Mouse (Mus musculus) embryonic facial prominence, embryonic 13.5 days (tissue): Measurements from ENCODE around the gene Psmg3. TPM values are rescaled to one million over a fixed set of nuclear protein-coding genes. Genes with fewer than 3 reads are reported as not detected.

Experiments
- ATAC-seq: fragments of 200-750 bp; cut with Nextera tagmentation; 2 replicates; pipeline ENCODE4 v1.8.0; 2017; ENCODE audit warnings: low read depth; ENCODE audit not compliant: insufficient number of reproducible peaks, insufficient read depth, low FRiP score, low TSS enrichment
- H3K27ac ChIP-seq: fragments of 300-500 bp; sonication (generic); 2 replicates; pipeline ENCODE4 v1.5.1; 2015; ENCODE audit warnings: moderate library complexity, mild to moderate bottlenecking, inconsistent platforms
- H3K27me3 ChIP-seq: fragments of 300-500 bp; sonication (generic); 2 replicates; pipeline ENCODE4 v1.6.1; 2015; ENCODE audit warnings: mild to moderate bottlenecking, inconsistent platforms
- H3K36me3 ChIP-seq: fragments of 300-500 bp; sonication (generic); 2 replicates; pipeline ENCODE4 v1.6.1; 2015; ENCODE audit warnings: mild to moderate bottlenecking, inconsistent platforms
- H3K4me1 ChIP-seq: fragments of 300-500 bp; sonication (generic); 2 replicates; pipeline ENCODE4 v1.6.1; 2015; ENCODE audit warnings: inconsistent platforms
- H3K4me2 ChIP-seq: fragments of 300-500 bp; sonication (generic); 2 replicates; pipeline ENCODE4 v1.6.1; 2015; ENCODE audit warnings: moderate library complexity, mild to moderate bottlenecking, inconsistent platforms
- H3K4me3 ChIP-seq: fragments of 300-500 bp; sonication (generic); 2 replicates; pipeline ENCODE4 v1.5.1; 2015; ENCODE audit warnings: mild to moderate bottlenecking, inconsistent platforms
- H3K9ac ChIP-seq: fragments of 300-500 bp; sonication (generic); 2 replicates; pipeline ENCODE4 v1.6.1; 2015; ENCODE audit warnings: mild to moderate bottlenecking, inconsistent platforms
- H3K9me3 ChIP-seq: fragments of 300-500 bp; sonication (generic); 2 replicates; pipeline ENCODE4 v1.6.1; 2016; ENCODE audit warnings: inconsistent platforms
- WGBS: fragments of 180-500 bp; shearing (Covaris S2); methylation state at CpG from one replicate; pipeline ENCODE4 v1.1.7; 2015; ENCODE audit warnings: mixed read lengths; 5-methylcytosine and 5-hydroxymethylcytosine counted together
- polyA plus RNA-seq: library from polyadenylated mRNA; unstranded; fragments of >200 nt; fragmentation: Nextera tagmentation; extraction: Ambion mirVana; gene quantifications from 2 replicates; pipeline ENCODE4 v1.2.1, GENCODE M21; 2015

The Psmg3 gene
- polyA plus RNA-seq, 1 experiment from 2014 or later: 65.4 TPM

DNA sequence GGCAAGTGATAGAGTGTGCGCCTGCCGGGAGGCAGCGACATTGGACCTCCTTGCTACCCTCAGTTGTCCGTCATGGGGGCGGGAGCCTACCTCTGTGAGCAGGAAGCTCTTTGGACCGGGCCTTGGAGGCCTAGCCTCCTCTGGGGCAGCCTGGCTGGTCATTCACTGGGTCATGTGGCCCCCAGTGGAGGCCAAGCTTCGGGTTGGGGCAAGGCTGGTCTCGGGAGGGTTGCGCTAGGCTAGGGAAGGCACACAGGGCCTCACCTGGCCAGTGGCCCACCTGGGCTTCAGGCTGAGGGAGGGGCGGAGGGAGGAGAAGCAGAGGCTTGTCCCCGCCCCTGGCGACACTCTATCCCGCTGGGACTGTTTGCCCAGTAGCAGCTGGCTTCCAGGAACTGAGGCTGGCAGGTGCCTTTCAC, 12.7 kb downstream of the Psmg3 start:
- no peak for ATAC-seq
- Histone ChIP-seq H3K4me2 (peak overlapping the region; percentile 40), H3K36me3 (no peaks in the 10 kb centered on the region), H3K4me1 (no peaks in the 10 kb centered on the region), H3K9ac (peak overlapping the region; percentile 52; the same call in 1 of the 2 replicates), H3K4me3 (peak overlapping the region; percentile 22; the same call in 1 of the 2 replicates), H3K9me3 (no peaks in the 10 kb centered on the region), H3K27ac (no peak overlapping the region), H3K27me3 (peaks cover 40% of the 10 kb centered on the region)
- 9% methylated on average over 13 of the region's 13 CpGs for WGBS

- 0 out of 2 replicates have a peak overlapping the region, but pooled peaks have one; percentile 40 for H3K4me2 ChIP-seq
- H3K4me3 ChIP-seq: no peak overlapping the region
- 44% methylated on average over 10 of the region's 10 CpGs for WGBS
- ATAC-seq: no peak
- no peaks in the 10 kb centered on the region for H3K4me1 ChIP-seq
- no peak overlapping the region for H3K9ac ChIP-seq
- peaks cover 40% of the 10 kb centered on the region for H3K27me3 ChIP-seq
- H3K27ac ChIP-seq: no peak overlapping the region
- H3K9me3 ChIP-seq: no peaks in the 10 kb centered on the region
- no peaks in the 10 kb centered on the region for H3K36me3 ChIP-seq
Measured at GRCm38 (mm10) chr5:139813126-139813490, 13.6 kb downstream of the Psmg3 start.

- Histone ChIP-seq H3K36me3 (no peaks in the 10 kb centered on the region), H3K9me3 (no peaks in the 10 kb centered on the region), H3K27ac (no peak overlapping the region), H3K4me1 (no peaks in the 10 kb centered on the region), H3K4me3 (no peak overlapping the region), H3K27me3 (peaks cover 40% of the 10 kb centered on the region), H3K9ac (no peak overlapping the region), H3K4me2 (no peak overlapping the region)
- no peak for ATAC-seq
- 65% methylated on average over 20 of the region's 20 CpGs for WGBS
Measured at GRCm38 (mm10) chr5:139812398-139813125, 14.1 kb downstream of the Psmg3 start.

GRCm38 (mm10) chr5:139811677-139812397, 14.8 kb downstream of the Psmg3 start:
- H3K27ac ChIP-seq: no peak overlapping the region
- WGBS: 77% methylated on average over 15 of the region's 15 CpGs
- no peak overlapping the region for H3K9ac ChIP-seq
- no peak overlapping the region for H3K4me3 ChIP-seq
- H3K4me1 ChIP-seq: no peaks in the 10 kb centered on the region
- H3K4me2 ChIP-seq: no peak overlapping the region
- no peaks in the 10 kb centered on the region for H3K36me3 ChIP-seq
- H3K9me3 ChIP-seq: no peaks in the 10 kb centered on the region
- ATAC-seq: no peak
- peaks cover 40% of the 10 kb centered on the region for H3K27me3 ChIP-seq

DNA sequence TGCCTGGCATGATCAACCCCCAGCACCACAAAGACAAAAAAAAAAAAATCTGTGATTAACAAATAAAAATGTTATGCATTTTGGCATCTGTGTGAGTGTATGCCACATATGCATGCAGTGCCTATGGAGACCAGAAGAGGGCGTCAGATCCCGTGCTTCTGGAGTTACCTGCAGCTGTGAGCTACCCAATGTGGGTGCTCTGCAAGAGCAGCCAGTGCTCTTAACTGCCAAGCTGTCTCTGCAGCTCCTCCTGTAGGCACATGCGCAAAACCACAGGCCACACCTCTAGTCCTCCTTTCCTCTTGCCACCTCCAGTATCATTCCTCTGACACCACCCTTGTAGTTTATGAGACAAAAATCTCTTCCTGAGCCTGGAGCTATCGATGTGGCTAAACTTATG, 17.3 kb downstream of the Psmg3 start:
- Histone ChIP-seq H3K36me3 (no peaks in the 10 kb centered on the region), H3K4me3 (no peak overlapping the region), H3K4me1 (no peaks in the 10 kb centered on the region; the same call in 1 of the 2 replicates), H3K9me3 (no peaks in the 10 kb centered on the region), H3K9ac (no peak overlapping the region), H3K27me3 (peaks cover 28% of the 10 kb centered on the region), H3K4me2 (no peak overlapping the region), H3K27ac (no peak overlapping the region)
- ATAC-seq: no peak
- WGBS: 63% methylated on average over 4 of the region's 4 CpGs

DNA sequence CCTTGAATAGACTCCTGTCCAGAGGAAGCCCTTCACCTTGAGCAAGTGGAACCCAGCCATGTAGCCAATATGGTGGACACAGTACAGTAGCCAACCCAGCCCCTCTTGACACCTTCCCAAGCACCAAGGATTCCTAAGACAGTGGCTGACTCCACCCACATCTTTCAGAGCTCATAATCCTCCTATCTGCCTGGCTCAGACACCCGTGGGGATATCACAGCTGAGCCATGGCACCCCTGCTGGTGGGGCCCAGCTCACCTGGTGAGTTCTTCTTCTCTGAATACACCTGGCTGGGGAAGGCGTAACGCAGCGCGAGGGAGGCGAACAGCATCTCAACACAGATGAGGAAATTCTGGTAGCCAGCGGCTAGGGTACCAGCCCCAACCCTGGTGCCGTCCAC, 20.8 kb downstream of the Psmg3 start:
- no peak overlapping the region for H3K4me2 ChIP-seq
- 91% methylated on average over 8 of the region's 8 CpGs for WGBS
- peaks cover 9% of the 10 kb centered on the region for H3K36me3 ChIP-seq
- H3K4me1 ChIP-seq: peaks cover 13% of the 10 kb centered on the region
- no peaks in the 10 kb centered on the region; the same call in 1 of the 2 replicates for H3K27me3 ChIP-seq
- no peak overlapping the region for H3K27ac ChIP-seq
- H3K9me3 ChIP-seq: no peaks in the 10 kb centered on the region
- no peak overlapping the region for H3K4me3 ChIP-seq
- no peak overlapping the region for H3K9ac ChIP-seq
- no peak for ATAC-seq

DNA sequence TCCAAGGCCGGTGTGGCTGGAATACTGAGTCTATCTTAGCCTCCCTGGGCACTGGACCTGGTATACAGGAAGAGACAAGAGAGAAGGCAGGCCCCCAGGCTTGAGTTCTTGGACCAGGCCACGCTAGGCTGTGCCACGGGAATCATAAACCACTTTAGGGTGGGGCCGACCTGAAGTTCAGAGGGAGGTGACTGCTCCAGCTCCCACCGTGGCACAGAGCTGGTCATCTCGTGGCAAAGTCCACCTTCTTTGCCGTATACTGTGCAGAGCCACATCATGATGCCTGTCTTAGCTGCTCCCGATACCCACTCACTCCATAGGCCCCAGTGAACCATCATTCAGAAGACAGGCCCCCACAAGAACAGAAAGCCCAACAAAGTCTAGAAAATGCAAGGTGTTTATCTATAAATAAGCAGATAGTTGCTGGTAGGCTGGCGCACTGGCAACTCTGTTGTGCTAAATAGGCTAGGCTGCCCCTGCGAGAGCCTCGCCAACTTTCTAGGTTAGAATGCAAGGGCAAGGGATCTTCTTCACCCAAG, 22.0 kb downstream of the Psmg3 start:
- Histone ChIP-seq H3K27me3 (no peaks in the 10 kb centered on the region; the same call in 1 of the 2 replicates), H3K4me3 (no peak overlapping the region), H3K36me3 (peaks cover 22% of the 10 kb centered on the region), H3K27ac (no peak overlapping the region), H3K4me2 (no peak overlapping the region), H3K9me3 (no peaks in the 10 kb centered on the region), H3K9ac (0 out of 2 replicates have a peak overlapping the region, but pooled peaks have one; percentile 16), H3K4me1 (peaks cover 13% of the 10 kb centered on the region)
- ATAC-seq: no peak
- 87% methylated on average over 11 of the region's 11 CpGs for WGBS

DNA sequence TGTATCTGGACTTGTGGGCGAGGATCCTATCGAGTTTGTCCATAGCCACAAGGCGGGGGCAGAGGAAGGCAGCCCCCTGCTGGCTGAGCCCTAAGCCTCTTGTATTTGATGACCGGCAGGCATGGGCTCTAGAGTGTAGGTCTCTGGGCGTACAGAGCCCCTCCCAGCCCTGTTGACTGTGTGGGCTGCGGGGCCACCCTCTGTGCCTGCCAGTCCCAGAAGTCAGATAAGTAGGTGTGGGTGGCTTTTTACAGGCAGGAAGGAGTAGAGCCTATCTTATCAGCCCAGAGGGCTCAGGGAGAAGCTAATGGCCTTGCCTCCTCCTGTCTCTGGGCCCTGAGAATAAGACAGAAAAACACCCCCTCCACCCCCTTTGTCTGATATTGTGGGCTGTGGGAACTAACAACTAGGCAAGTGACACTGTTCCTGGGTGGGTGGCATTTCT, 22.6 kb downstream of the Psmg3 start:
- Histone ChIP-seq H3K9ac (0 out of 2 replicates have a peak overlapping the region, but pooled peaks have one; percentile 16), H3K27ac (no peak overlapping the region)
- ATAC-seq: no peak

GRCm38 (mm10) chr5:139803601-139804102, 23.0 kb downstream of the Psmg3 start:
- Histone ChIP-seq H3K27me3 (no peaks in the 10 kb centered on the region; the same call in 1 of the 2 replicates), H3K27ac (no peak overlapping the region), H3K4me2 (peak overlapping the region; percentile 35), H3K9me3 (no peaks in the 10 kb centered on the region), H3K9ac (no peak overlapping the region), H3K4me3 (no peak overlapping the region), H3K36me3 (peaks cover 24% of the 10 kb centered on the region), H3K4me1 (peaks cover 13% of the 10 kb centered on the region)
- 8% methylated on average over 12 of the region's 12 CpGs for WGBS
- 0 out of 2 replicates have a peak, but pooled peaks have one; percentile 22 for ATAC-seq

More for the DNA sequence above, 22.6 kb downstream of the Psmg3 start:
- H3K4me3 ChIP-seq: no peak overlapping the region
- 0 out of 2 replicates have a peak overlapping the region, but pooled peaks have one; percentile 35 for H3K4me2 ChIP-seq
- H3K36me3 ChIP-seq: peaks cover 24% of the 10 kb centered on the region
- no peaks in the 10 kb centered on the region; the same call in 1 of the 2 replicates for H3K27me3 ChIP-seq
- WGBS: 7% methylated on average over 6 of the region's 6 CpGs
- H3K9me3 ChIP-seq: no peaks in the 10 kb centered on the region
- H3K4me1 ChIP-seq: peaks cover 13% of the 10 kb centered on the region

DNA sequence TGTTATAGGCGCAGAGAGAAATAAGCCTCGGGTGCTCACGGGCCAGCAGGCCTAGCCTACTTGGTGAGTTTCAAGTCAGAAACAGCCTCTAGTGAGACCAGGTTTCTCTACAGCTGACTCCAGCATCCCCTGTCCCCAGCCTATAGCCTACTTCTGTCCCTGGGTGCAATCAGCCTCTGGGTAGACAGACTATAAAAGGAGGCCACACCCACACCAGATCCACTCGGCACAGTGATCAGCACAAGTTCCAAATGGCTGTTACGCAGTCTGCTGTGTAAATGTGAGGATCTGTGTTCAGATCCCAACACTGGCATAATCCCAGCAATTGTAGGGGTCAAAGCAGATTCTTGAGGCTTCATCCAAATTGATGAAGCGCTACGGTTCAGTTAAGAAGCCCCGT, 23.5 kb downstream of the Psmg3 start:
- no peaks in the 10 kb centered on the region; the same call in 1 of the 2 replicates for H3K27me3 ChIP-seq
- 79% methylated on average over 8 of the region's 8 CpGs for WGBS
- no peak for ATAC-seq

GRCm38 (mm10) chr5:139801880-139802279, 24.8 kb downstream of the Psmg3 start:
- no peak for ATAC-seq
- 86% methylated on average over 10 of the region's 10 CpGs for WGBS
- Histone ChIP-seq H3K27me3 (no peaks in the 10 kb centered on the region), H3K4me2 (no peak overlapping the region), H3K9me3 (no peaks in the 10 kb centered on the region), H3K9ac (peak overlapping the region; percentile 32; the same call in 1 of the 2 replicates), H3K27ac (no peak overlapping the region), H3K4me1 (peaks cover 30% of the 10 kb centered on the region), H3K4me3 (no peak overlapping the region), H3K36me3 (peaks cover 24% of the 10 kb centered on the region)

More for the DNA sequence above, 23.5 kb downstream of the Psmg3 start:
- no peak overlapping the region for H3K9ac ChIP-seq
- H3K4me3 ChIP-seq: no peak overlapping the region
- H3K36me3 ChIP-seq: peaks cover 24% of the 10 kb centered on the region
- no peak overlapping the region for H3K27ac ChIP-seq
- H3K4me1 ChIP-seq: peaks cover 17% of the 10 kb centered on the region
- no peaks in the 10 kb centered on the region for H3K9me3 ChIP-seq
- no peak overlapping the region for H3K4me2 ChIP-seq
